Mouse (Mus musculus) 3134 (cell line): ENCODE data around the gene Letm1.

ENCODE experiments used
- DNase-seq: peaks from one replicate; pipeline ENCODE4 v3.0.0-alpha.2; 2011; ENCODE audit warnings: low spot score; ENCODE audit not compliant: insufficient read length; ENCODE audit errors: extremely low read depth

The Letm1 gene

GRCm38 (mm10) chr5:33740548-33740947 lies 42.1 kb downstream of the Letm1 start:
- DNase-seq: no peak

- no peak for DNase-seq
Measured at GRCm38 (mm10) chr5:33738341-33738740, 44.3 kb downstream of the Letm1 start.

DNA sequence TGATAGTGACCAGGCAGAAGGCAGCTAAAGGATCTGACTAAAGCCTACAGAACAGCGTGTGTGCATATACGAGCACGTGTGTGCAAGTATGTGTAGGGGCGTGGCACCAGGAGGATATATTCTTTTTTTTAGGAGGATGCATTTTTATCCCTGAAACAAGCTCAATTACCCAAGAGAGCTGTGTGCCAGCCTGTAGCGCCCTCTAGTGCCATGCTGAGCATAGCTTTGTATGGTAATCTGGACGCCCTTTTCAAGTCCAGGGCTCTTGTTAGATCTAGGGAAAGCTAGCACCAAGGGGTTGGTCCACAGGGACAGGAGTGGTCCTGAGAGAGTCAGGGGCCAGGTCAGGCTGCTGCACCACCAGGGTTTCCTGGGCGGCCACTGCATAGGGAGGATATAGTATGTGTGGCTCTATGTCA lies 44.7 kb downstream of the Letm1 start:
- DNase-seq: peak; percentile 23

DNA sequence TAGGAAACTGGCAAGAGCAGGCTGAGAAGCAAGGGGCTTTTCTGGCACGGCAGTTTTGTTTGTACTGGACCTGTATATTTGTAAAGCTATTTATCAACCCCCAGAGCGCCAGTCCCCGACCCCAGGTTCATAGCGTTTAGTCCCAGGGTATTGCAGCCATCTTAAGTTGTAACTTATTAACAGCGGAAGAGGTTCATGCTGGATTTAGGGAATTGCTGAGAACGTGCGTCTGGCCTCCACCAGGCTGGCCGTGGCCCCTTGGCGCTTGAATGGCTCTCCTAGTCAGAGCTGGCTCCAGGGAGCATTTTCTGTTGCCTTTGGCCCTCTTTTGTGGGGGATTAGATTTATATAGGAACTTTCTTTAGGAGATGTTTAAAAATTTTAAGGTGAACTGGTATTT lies 46.4 kb downstream of the Letm1 start:
- DNase-seq: no peak

- DNase-seq: no peak
Measured at GRCm38 (mm10) chr5:33735412-33736092, 47.1 kb downstream of the Letm1 start.

DNA sequence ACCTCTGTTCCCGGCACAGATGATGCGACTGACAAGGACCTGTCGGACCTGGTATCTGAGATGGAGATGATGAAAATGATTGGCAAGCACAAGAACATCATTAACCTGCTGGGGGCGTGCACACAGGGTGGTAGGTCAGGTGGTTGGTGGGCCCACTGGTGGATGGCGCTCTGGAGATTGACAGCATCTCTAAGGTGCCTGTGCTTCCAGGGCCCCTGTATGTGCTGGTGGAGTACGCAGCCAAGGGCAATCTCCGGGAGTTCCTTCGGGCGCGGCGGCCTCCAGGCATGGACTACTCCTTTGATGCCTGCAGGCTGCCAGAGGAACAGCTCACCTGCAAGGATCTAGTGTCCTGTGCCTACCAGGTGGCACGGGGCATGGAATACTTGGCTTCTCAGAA lies 48.8 kb downstream of the Letm1 start:
- DNase-seq: no peak

- DNase-seq: no peak
Measured at GRCm38 (mm10) chr5:33731051-33731450, 51.6 kb downstream of the Letm1 start.

DNA sequence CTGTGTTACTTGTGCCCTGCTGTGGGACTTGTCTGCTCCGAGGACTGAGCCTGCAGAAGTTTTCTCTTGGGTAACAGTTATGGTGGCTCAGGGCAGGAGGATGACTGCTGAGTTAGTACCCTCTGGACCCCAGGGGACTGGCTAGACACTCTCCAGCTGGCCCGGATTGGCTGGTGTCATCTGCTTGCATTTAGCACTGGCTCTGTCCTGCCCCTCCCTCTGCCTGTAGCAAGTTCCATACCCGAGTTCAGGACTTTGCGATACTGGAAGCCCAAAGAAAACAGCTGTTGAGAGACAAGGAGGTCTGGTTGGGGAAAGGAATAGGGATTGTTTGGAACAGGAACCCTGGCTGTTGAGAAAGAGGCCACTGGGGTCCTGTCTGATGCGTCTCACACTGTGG lies 52.1 kb downstream of the Letm1 start:
- no peak for DNase-seq

GRCm38 (mm10) chr5:33728841-33729240 lies 53.8 kb downstream of the Letm1 start:
- DNase-seq: no peak

GRCm38 (mm10) chr5:33726891-33727290 lies 55.7 kb downstream of the Letm1 start:
- DNase-seq: no peak

DNA sequence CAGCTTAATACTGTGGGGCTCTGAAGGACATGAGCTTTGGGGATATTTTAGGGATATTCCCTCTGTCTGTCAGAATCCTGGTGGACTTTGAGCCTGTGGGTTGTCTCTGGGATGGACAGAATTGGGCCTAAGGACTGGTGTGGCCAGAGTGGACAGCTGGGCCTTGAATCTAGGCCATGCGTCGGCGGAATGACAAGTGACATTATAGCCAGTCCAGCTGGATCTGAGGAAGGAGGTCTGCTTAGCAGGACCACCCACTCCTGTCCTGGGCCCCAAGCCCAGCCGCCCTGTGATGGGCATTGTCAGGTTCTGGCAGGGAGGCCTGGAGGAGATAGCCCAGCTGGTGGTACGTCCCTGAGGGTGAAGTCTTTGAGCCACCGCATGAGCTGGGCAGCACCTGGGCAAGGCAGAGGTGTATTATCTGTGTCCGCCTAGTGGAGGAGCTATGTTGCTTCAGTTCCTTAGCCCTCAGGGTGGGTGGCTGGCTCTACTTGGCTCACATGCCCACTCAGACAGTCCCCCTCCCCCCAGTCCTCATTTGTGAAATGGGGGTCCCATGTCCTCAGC lies 56.5 kb downstream of the Letm1 start:
- no peak for DNase-seq

DNA sequence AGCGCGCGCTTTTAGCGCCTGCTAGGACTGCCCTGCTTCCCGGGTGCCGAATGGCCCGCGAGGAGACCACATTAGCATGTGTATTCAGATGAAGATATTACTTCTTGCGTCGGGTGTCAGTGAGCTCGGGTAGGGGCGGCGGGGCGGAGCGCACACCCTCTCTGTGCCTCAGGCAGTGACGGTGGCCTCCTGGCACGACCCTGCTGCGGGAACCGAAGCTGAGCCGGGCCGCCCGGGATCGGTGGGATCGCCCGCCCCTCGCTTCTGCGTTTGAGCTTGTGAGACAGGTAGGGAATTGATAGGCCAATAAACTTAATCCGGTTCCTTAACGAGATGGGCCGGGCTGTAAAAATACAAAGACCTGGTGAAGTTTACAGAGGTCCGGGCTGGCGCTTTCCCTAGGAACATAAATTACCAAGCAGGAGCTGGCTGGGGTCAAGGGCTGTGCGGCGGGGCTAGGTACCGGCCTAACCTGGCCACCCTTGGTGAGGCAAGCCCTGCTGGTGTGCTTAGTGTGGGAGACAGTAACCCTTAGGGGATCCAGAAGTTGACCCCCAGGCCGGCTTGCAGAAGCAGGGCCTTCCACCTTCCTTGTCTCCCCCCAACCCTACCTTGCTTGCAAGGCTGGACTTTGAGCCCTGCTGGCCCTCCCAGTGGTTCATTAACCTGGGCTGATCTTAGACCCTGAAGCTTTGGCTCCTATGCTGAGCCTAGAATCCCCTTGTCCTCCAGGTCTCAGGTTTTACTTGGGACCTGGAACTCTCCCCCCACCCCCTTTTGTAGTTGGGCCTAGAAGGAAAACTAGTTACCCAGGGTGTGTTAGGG lies 58.8 kb downstream of the Letm1 start:
- DNase-seq: no peak

GRCm38 (mm10) chr5:33723019-33723640 lies 59.5 kb downstream of the Letm1 start:
- DNase-seq: no peak

- DNase-seq: no peak
Measured at GRCm38 (mm10) chr5:33722266-33723018, 60.2 kb downstream of the Letm1 start.

DNA sequence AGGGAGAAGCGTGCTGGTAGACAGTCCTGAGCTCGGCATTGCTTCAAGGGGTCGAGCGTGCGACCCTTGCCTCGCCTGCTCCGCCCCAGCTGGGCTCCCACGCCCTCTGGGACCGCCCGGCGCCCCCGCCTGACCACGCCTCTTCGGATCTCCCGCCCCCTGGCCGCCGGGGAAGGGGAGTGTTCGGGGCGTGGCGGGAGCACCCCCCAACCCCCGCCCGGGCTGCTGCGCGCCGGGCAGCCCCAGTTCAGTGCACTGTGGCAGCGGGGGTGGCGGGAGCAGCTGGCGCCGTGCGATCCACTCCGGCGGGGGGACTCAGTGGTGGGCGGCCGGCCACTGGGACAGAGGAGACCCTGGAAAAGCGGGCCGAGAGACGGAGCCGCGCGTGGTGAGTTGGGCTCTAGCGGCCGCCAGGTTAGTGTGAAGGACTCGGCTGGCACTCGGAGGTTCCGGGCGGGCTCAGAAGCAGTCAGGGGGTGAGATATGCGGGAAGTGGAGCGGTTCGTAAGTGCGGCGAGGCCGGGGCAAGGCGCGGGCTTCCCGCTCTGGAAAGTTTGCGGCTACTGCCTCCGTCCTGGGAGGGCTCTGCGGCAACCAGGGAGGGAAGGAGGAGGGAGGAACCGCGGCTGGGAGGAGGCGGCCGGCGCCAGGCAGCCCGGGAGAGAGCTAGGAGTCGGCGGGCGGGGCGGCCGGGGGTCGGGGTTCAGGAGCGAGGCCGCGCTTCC lies 60.9 kb downstream of the Letm1 start, which contains the start of gene Fgfr3:
Fgfr3 (plus strand) TSS at position 134 of the 725 bp plus-strand sequence.
- DNase-seq: no peak

DNA sequence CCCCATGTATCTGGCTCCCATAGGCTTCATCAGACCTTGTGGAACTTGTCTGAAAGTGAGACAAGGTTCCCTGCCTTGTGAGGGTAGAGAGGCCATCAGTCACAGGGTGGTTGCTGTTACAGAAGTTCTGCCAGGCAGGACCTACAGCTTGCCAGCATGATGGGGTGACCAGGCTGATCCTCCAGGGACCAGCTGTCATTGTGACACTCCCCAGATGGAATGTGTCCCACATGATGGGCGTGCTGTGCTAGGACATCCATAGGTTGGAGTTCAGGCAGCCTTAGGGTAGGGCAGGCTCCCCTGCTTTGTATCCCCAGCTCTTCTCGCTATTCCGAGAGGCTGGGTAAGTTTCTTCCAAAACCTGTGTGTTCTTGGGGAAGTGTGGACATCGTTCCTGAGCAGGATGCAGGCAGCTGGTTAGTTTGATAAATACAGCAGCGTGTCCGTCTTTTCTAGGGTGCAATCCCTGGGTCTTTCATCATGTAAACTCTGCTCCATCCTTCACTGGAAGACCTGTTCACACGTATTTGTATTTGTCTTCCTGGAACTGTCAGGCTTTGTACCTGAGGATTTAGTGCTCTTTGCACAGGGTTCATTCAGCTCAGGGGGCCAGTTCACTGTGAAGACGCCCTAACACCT lies 61.6 kb downstream of the Letm1 start:
- no peak for DNase-seq

GRCm38 (mm10) chr5:33718460-33718859 lies 64.2 kb downstream of the Letm1 start:
- DNase-seq: no peak

GRCm38 (mm10) chr5:33716467-33716866 lies 66.2 kb downstream of the Letm1 start:
- no peak for DNase-seq

DNA sequence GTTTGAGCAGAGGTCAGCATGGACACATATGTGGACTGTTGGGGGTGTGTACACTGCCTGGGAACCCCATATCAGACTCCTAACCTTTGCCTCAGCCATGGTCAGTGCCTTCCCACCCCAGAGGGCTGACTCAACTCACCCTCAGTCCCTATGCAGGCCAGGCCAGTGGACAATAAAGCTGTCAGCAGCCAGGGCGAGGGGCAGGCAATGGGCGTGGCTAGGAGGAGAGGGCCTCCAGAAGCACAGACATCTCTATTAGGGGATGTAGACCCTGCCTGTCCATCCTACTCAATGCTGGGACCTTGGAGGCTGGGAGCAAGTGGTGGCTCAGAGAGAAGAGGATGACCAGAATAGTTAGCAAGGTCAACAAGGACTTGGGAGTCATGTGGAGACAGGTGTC lies 67.4 kb downstream of the Letm1 start:
- DNase-seq: no peak
